Mouse (Mus musculus) liver, embryonic 12.5 days (tissue): Measurements from ENCODE around the gene Pianp. TPM values are rescaled to one million over a fixed set of nuclear protein-coding genes. Genes with fewer than 3 reads are reported as not detected.
A peak's percentile ranks its signal among the peaks of the same experiment; 100 is the strongest.
"Not testable (repeated sequence)": the region's sequence is repeated elsewhere in the genome, so short reads cannot be mapped to it uniquely, and the experiment has no call there.

Experiments used
- ATAC-seq: fragments of 200-750 bp; cut with Nextera tagmentation; 2 replicates; pipeline ENCODE4 v1.8.0; 2017; ENCODE audit warnings: moderate number of reproducible peaks, mild to moderate bottlenecking, moderate library complexity
- H3K27ac ChIP-seq: fragments of 300-500 bp; sonication (generic); 2 replicates; pipeline ENCODE4 v1.5.1; 2016; ENCODE audit warnings: mild to moderate bottlenecking
- H3K27me3 ChIP-seq: fragments of 300-500 bp; sonication (generic); replicated peaks from 2 replicates; pipeline ENCODE4 v1.6.1; 2016; ENCODE audit warnings: mild to moderate bottlenecking, moderate library complexity
- H3K36me3 ChIP-seq: fragments of 300-500 bp; sonication (generic); 2 replicates; pipeline ENCODE4 v1.6.1; 2016; ENCODE audit warnings: mild to moderate bottlenecking, moderate library complexity
- H3K4me1 ChIP-seq: fragments of 300-500 bp; sonication (generic); 2 replicates; pipeline ENCODE4 v1.6.1; 2016
- H3K4me2 ChIP-seq: fragments of 300-500 bp; sonication (generic); 2 replicates; pipeline ENCODE4 v1.6.1; 2016; ENCODE audit warnings: mild to moderate bottlenecking, moderate library complexity
- H3K4me3 ChIP-seq: fragments of 300-500 bp; sonication (generic); 2 replicates; pipeline ENCODE4 v1.5.1; 2016; ENCODE audit warnings: mild to moderate bottlenecking, moderate library complexity
- H3K9ac ChIP-seq: fragments of 300-500 bp; sonication (generic); 2 replicates; pipeline ENCODE4 v1.6.1; 2016; ENCODE audit warnings: mild to moderate bottlenecking, moderate library complexity
- H3K9me3 ChIP-seq: fragments of 300-500 bp; sonication (generic); replicated peaks from 2 replicates; pipeline ENCODE4 v1.6.1; 2016; ENCODE audit warnings: mild to moderate bottlenecking, moderate library complexity
- WGBS: fragments of 180-500 bp; shearing (Covaris S2); methylation state at CpG from one replicate; pipeline ENCODE4 v1.1.7; 2016; ENCODE audit not compliant: insufficient replicate concordance; 5-methylcytosine and 5-hydroxymethylcytosine counted together
- polyA plus RNA-seq: library from polyadenylated mRNA; unstranded; fragments of >200 nt; fragmentation: Nextera tagmentation; extraction: Ambion mirVana; gene quantifications from 2 replicates; pipeline ENCODE4 v1.2.1, GENCODE M21; 2016

Gene Pianp
- polyA plus RNA-seq, 1 experiment from 2014 or later, result not detected

DNA sequence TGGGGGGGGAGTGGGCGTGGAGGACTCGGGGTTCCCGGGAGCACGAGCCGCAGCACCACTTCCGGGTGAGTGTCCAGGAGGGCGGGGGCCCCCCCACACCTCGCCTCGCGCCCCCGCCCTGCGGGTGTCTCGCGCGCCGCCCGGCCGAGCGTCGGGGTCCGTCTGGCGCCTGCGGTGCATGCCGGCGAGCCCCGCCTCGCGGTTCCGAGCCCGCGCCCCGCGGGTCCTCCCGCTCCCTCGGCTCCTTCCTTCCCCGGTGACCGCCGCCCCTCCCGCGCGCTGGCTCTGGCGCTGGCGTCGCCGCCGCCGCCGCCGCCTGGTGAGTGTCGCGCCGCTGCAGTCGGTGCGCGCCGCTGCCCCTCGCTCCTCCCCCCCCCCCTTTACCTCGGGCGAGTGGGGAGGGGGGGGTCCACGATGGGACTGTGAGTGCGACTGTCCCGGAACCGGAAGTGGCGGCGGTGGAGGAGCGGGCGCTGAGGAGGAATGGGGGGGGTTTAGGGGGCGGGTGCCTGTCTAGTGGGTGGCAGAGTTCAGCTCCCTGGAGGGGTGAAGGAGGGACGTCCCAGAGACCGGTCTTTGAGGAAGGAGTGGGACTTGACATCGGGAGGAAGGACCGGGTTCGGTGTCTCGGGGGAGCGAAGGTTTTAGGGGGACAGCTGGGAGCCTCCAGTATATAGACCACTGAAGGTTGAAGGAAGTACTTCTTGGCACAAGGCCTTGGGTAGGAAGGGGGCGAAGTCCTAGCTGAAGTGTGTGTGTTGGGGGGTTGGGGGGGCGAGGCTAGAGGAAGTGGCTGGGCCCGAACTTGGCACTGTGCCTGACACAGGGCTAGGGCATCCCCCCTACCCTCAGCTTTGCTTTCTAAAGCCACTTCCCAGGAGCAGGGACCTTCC is 12.9 kb downstream of the Pianp start:
- H3K27ac ChIP-seq, result peak overlapping the region; percentile 94
- peak overlapping the region; percentile 99 for H3K4me3 ChIP-seq

DNA sequence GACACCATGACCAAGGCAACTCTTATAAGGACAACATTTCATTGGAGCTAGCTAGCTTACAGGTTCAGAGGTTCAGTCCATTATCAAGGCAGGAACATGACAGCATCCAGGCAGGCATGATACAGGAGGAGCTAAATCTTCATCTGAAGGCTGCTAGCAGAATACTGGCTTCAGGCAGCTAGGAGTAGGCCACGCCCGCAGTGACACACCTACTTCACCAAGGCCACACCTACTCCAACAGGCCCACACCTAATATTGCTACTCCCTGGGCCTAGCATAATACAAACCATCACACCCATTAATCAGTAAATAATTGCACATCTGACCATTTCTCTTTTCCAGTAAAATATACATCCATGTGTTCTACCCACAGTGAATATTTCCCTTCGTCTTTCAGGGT is 21.2 kb downstream of the Pianp start:
- 78% methylated on average over 3 of the region's 3 CpGs for WGBS
- Histone ChIP-seq H3K4me3 (no peak overlapping the region), H3K9me3 (no peaks in the 10 kb centered on the region), H3K27ac (no peak overlapping the region), H3K9ac (no peak overlapping the region), H3K4me1 (peaks cover 40% of the 10 kb centered on the region), H3K36me3 (peaks cover 88% of the 10 kb centered on the region), H3K4me2 (0 out of 2 replicates have a peak overlapping the region, but pooled peaks have one; percentile 2), H3K27me3 (no peaks in the 10 kb centered on the region)
- peak; percentile 96 for ATAC-seq

More for the DNA sequence above, 12.9 kb downstream of the Pianp start:
- peaks cover 11% of the 10 kb centered on the region for H3K27me3 ChIP-seq
- H3K4me1 ChIP-seq, result peaks cover 48% of the 10 kb centered on the region
- H3K36me3 ChIP-seq, result peaks cover 40% of the 10 kb centered on the region
- H3K9me3 ChIP-seq, result no peaks in the 10 kb centered on the region
- H3K9ac ChIP-seq, result peak overlapping the region; percentile 97
- WGBS, result under 1% methylated on average over 65 of the region's 78 CpGs
- ATAC-seq, result peak; percentile 87
- peak overlapping the region; percentile 92 for H3K4me2 ChIP-seq

- H3K36me3 ChIP-seq, result peaks cover 94% of the 10 kb centered on the region
- not testable (repeated sequence) for H3K27ac ChIP-seq, H3K4me3 ChIP-seq, H3K4me1 ChIP-seq, H3K9ac ChIP-seq, H3K27me3 ChIP-seq, H3K9me3 ChIP-seq, H3K4me2 ChIP-seq
- 47% methylated on average over 9 of the region's 9 CpGs for WGBS
- peak; percentile 40; the same call in 1 of the 2 replicates for ATAC-seq
These were observed 34.0 kb downstream of the Pianp start for GRCm38 (mm10) chr6:125030532-125030931.

- H3K36me3 ChIP-seq, result peaks cover 94% of the 10 kb centered on the region
- no peak overlapping the region for H3K9ac ChIP-seq
- 84% methylated on average over 16 of the region's 16 CpGs for WGBS
- ATAC-seq, result no peak
- H3K9me3 ChIP-seq, result no peaks in the 10 kb centered on the region
- H3K27ac ChIP-seq, result no peak overlapping the region
- H3K4me1 ChIP-seq, result no peaks in the 10 kb centered on the region
- H3K27me3 ChIP-seq, result no peaks in the 10 kb centered on the region
- H3K4me3 ChIP-seq, result no peak overlapping the region
- H3K4me2 ChIP-seq, result no peak overlapping the region
These were observed 35.1 kb downstream of the Pianp start for GRCm38 (mm10) chr6:125031604-125032003.

GRCm38 (mm10) chr6:125038666-125039065 is 42.2 kb downstream of the Pianp start:
- Histone ChIP-seq H3K4me3 (peak overlapping the region; percentile 75), H3K4me1 (peaks cover 34% of the 10 kb centered on the region), H3K27ac (peak overlapping the region; percentile 75), H3K4me2 (peak overlapping the region; percentile 81), H3K36me3 (peaks cover 50% of the 10 kb centered on the region), H3K27me3 (no peaks in the 10 kb centered on the region), H3K9me3 (no peaks in the 10 kb centered on the region), H3K9ac (peak overlapping the region; percentile 59; the same call in 1 of the 2 replicates)
- ATAC-seq, result no peak
- whole genome bisulfite sequencing, result 90% methylated on average over 4 of the region's 4 CpGs

DNA sequence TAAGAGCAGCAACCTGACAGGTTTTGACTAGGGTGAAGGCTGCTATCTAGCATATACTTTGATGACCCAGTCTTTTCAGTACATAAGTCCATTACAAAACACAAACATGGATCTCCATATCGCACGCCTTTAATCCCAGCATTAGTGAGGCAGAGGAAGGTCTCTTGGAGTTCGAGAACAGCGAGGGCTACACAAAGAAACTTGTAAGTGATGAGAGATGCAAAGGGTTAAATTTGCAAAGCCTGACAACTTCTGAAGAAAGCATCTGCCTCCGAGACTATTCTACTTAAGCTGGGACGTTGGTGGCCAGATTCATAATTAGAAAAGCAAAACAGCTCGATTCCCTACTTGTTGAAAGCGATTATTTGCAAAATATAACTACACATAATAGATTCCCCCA is 42.6 kb downstream of the Pianp start:
- H3K9me3 ChIP-seq, result no peaks in the 10 kb centered on the region
- peak; percentile 2; the same call in 1 of the 2 replicates for ATAC-seq

GRCm38 (mm10) chr6:125039533-125040153 is 43.1 kb downstream of the Pianp start, which contains the start of gene Ing4:
Gene Ing4 (plus strand): TSS chr6:125039760.
- under 1% methylated on average over 26 of the region's 26 CpGs for WGBS
- peak; percentile 94 for ATAC-seq

More for the DNA sequence above, 42.6 kb downstream of the Pianp start:
- H3K4me3 ChIP-seq, result peak overlapping the region; percentile 75
- H3K27me3 ChIP-seq, result no peaks in the 10 kb centered on the region
- H3K36me3 ChIP-seq, result peaks cover 50% of the 10 kb centered on the region
- 4% methylated on average over 8 of the region's 8 CpGs for WGBS
- H3K4me2 ChIP-seq, result peak overlapping the region; percentile 81
- H3K4me1 ChIP-seq, result peaks cover 34% of the 10 kb centered on the region
- peak overlapping the region; percentile 75 for H3K27ac ChIP-seq
- peak overlapping the region; percentile 59 for H3K9ac ChIP-seq

DNA sequence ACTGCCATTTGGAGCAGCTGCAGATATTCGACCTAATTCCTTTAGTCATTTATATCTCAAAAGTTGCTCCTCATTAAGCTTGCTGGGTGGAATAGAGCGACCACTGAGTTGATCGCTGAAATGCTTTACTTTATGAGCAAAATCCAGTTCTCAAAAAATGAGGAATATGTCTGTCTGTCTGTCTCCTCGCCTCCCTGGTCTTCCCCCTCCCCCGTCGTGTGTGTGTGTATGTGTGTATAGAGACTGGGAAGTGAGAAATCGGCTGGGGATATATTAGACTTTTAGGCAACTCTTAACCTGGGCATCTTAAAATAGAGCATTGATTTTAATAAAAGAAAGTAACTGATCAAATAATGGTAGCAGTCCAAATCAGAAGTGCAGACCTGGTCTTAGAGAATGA is 43.7 kb downstream of the Pianp start:
- Histone ChIP-seq H3K4me3 (peak overlapping the region; percentile 75), H3K36me3 (peaks cover 51% of the 10 kb centered on the region), H3K4me2 (peak overlapping the region; percentile 81), H3K27ac (peak overlapping the region; percentile 75), H3K9ac (peak overlapping the region; percentile 74), H3K4me1 (peaks cover 34% of the 10 kb centered on the region), H3K9me3 (no peaks in the 10 kb centered on the region), H3K27me3 (no peaks in the 10 kb centered on the region)
- WGBS, result 8% methylated on average over 7 of the region's 7 CpGs
- ATAC-seq, result no peak

More at GRCm38 (mm10) chr6:125039533-125040153, 43.1 kb downstream of the Pianp start, which contains the start of gene Ing4:
- H3K27me3 ChIP-seq, result no peaks in the 10 kb centered on the region
- no peaks in the 10 kb centered on the region for H3K9me3 ChIP-seq
- peak within 1 kb of the TSS; percentile 81 for H3K4me2 ChIP-seq
- peak within 1 kb of the TSS; percentile 74 for H3K9ac ChIP-seq
- peak within 1 kb of the TSS; percentile 75 for H3K27ac ChIP-seq
- peaks cover 51% of the 10 kb centered on the region for H3K36me3 ChIP-seq
- peaks cover 34% of the 10 kb centered on the region for H3K4me1 ChIP-seq
- H3K4me3 ChIP-seq, result peak within 1 kb of the TSS; percentile 75

DNA sequence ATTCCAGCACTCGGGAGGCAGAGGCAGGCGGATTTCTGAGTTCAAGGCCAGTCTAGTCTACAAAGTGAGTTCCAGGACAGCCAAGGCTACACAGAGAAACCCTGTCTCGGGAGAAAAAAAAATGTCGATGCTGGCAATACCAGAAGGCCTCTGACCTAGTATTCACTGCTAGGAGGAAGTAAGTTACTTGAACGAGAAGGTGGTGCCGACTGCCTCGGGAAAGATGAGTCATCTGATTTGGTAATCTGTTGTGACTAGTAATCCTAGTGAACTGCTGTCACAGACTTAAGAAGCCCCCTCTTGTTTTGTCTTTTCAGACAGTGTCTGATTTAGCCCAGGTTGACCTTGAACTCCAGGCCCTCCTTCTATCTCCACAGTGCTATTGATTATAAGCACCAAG is 44.6 kb downstream of the Pianp start:
- peaks cover 50% of the 10 kb centered on the region for H3K36me3 ChIP-seq
- 41% methylated on average over 7 of the region's 7 CpGs for WGBS
- H3K9ac ChIP-seq, result no peak overlapping the region
- no peaks in the 10 kb centered on the region for H3K9me3 ChIP-seq
- no peaks in the 10 kb centered on the region for H3K27me3 ChIP-seq
- H3K4me3 ChIP-seq, result 0 out of 2 replicates have a peak overlapping the region, but pooled peaks have one; percentile 6
- no peak for ATAC-seq
- peaks cover 34% of the 10 kb centered on the region for H3K4me1 ChIP-seq
- peak overlapping the region; percentile 81 for H3K4me2 ChIP-seq
- H3K27ac ChIP-seq, result no peak overlapping the region

- Histone ChIP-seq H3K4me1 (peaks cover 38% of the 10 kb centered on the region), H3K27me3 (no peaks in the 10 kb centered on the region), H3K9me3 (no peaks in the 10 kb centered on the region), H3K9ac (0 out of 2 replicates have a peak overlapping the region, but pooled peaks have one; percentile 1), H3K27ac (peak overlapping the region; percentile 70), H3K36me3 (peaks cover 47% of the 10 kb centered on the region), H3K4me3 (no peak overlapping the region), H3K4me2 (peak overlapping the region; percentile 21)
- 61% methylated on average over 7 of the region's 7 CpGs for WGBS
- ATAC-seq, result peak; percentile 28; the same call in 1 of the 2 replicates
These were observed 45.6 kb downstream of the Pianp start for GRCm38 (mm10) chr6:125042081-125042480.

DNA sequence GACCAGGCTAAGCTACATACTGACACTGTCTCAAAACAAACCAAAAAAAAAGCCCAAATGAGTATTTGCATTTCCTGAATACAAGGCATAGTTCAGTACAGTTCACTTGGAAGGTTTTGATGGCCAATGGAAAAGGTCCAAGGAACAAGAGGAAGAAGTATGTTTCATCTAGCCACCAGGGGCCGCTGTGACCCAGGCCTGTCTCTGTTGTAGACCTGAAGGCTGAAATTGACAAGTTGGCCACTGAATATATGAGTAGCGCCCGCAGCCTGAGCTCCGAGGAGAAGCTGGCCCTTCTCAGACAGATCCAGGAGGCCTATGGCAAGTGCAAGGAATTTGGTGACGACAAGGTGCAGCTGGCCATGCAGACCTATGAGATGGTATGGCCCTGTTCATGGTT is 50.2 kb downstream of the Pianp start:
- Histone ChIP-seq H3K27ac (no peak overlapping the region), H3K9ac (no peak overlapping the region), H3K27me3 (no peaks in the 10 kb centered on the region), H3K9me3 (no peaks in the 10 kb centered on the region), H3K4me1 (peaks cover 22% of the 10 kb centered on the region), H3K4me2 (no peak overlapping the region), H3K4me3 (no peak overlapping the region), H3K36me3 (peaks cover 76% of the 10 kb centered on the region)
- whole genome bisulfite sequencing, result 39% methylated on average over 5 of the region's 5 CpGs
- ATAC-seq, result 0 out of 2 replicates have a peak, but pooled peaks have one; percentile 14
